Mouse (Mus musculus) stomach, embryonic 16.5 days (tissue): ENCODE data around the gene Psmc3ip. TPM values are rescaled to one million over a fixed set of nuclear protein-coding genes. Genes with fewer than 3 reads are reported as not detected.
"Not testable (repeated sequence)": the region's sequence is repeated elsewhere in the genome, so short reads cannot be mapped to it uniquely, and the experiment has no call there.

Source experiments
- ATAC-seq: fragments of 200-750 bp; cut with Nextera tagmentation; 2 replicates; pipeline ENCODE4 v1.8.0; 2017; ENCODE audit warnings: moderate number of reproducible peaks, moderate TSS enrichment; ENCODE audit not compliant: insufficient read depth, low FRiP score
- H3K27ac ChIP-seq: fragments of 300-500 bp; sonication (generic); 2 replicates; pipeline ENCODE4 v1.5.1; 2014; ENCODE audit warnings: low read length
- H3K27me3 ChIP-seq: fragments of 300-500 bp; sonication (generic); 2 replicates; pipeline ENCODE4 v1.6.1; 2014; ENCODE audit warnings: low read length, control low read depth, mixed read lengths; ENCODE audit not compliant: control insufficient read depth, insufficient read depth
- H3K36me3 ChIP-seq: fragments of 300-500 bp; sonication (generic); 2 replicates; pipeline ENCODE4 v1.6.1; 2014; ENCODE audit warnings: low read length; ENCODE audit not compliant: control insufficient read depth, insufficient read depth
- H3K4me1 ChIP-seq: fragments of 300-500 bp; sonication (generic); 2 replicates; pipeline ENCODE4 v1.6.1; 2014; ENCODE audit warnings: low read length, control low read depth, mixed read lengths; ENCODE audit not compliant: control insufficient read depth, insufficient read depth
- H3K4me2 ChIP-seq: fragments of 300-500 bp; sonication (generic); 2 replicates; pipeline ENCODE4 v1.6.1; 2014; ENCODE audit warnings: low read depth, low read length, mixed read lengths
- H3K4me3 ChIP-seq: fragments of 300-500 bp; sonication (generic); replicated peaks from 2 replicates; pipeline ENCODE4 v1.5.1; 2014; ENCODE audit warnings: mild to moderate bottlenecking, low read length
- H3K9ac ChIP-seq: fragments of 300-500 bp; sonication (generic); 2 replicates; pipeline ENCODE4 v1.6.1; 2014; ENCODE audit warnings: low read length
- H3K9me3 ChIP-seq: fragments of 300-500 bp; sonication (generic); replicated peaks from 2 replicates; pipeline ENCODE4 v1.6.1; 2016; ENCODE audit warnings: low read length, control low read depth; ENCODE audit not compliant: control insufficient read depth
- WGBS: fragments of 180-500 bp; shearing (Covaris S2); extraction: QIAGEN DNeasy Blood & Tissue Kit; methylation state at CpG from one replicate; pipeline ENCODE4 v1.1.7; 2014; 5-methylcytosine and 5-hydroxymethylcytosine counted together
- polyA plus RNA-seq: library from polyadenylated mRNA; unstranded; fragments of >200 nt; fragmentation: Nextera tagmentation; extraction: Ambion mirVana; gene quantifications from 2 replicates; pipeline ENCODE4 v1.2.1, GENCODE M21; 2015

Psmc3ip gene
- polyA plus RNA-seq, 1 experiment from 2014 or later = 21.4 TPM

DNA sequence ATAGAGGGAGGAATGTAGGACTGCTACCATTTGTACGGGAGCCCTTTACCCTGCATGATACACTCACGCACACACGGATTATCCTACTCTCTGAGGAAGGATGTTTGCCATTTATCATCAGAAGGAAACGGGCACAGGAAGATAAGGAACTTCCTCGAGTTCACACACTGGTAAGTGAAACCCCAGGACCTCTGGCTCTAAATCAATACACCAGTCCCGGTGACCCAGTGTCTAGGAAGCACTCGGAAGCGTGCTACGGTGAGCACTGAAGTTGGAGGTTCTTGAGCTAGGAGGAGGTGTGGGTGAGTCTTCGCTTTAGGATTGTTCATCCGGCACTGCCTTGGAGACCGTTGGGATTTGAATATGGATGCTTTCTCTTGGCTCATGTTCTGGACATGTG is 37.8 kb upstream of the Psmc3ip start:
- 50% methylated on average over 12 of the region's 12 CpGs for WGBS
- no peak overlapping the region for H3K4me2 ChIP-seq
- H3K27ac ChIP-seq = no peak overlapping the region
- H3K9ac ChIP-seq = no peak overlapping the region
- no peak for ATAC-seq
- H3K36me3 ChIP-seq = no peaks in the 10 kb centered on the region
- H3K9me3 ChIP-seq = no peaks in the 10 kb centered on the region
- peaks cover 4% of the 10 kb centered on the region; the same call in 1 of the 2 replicates for H3K4me1 ChIP-seq
- H3K27me3 ChIP-seq = no peaks in the 10 kb centered on the region
- H3K4me3 ChIP-seq = no peak overlapping the region

DNA sequence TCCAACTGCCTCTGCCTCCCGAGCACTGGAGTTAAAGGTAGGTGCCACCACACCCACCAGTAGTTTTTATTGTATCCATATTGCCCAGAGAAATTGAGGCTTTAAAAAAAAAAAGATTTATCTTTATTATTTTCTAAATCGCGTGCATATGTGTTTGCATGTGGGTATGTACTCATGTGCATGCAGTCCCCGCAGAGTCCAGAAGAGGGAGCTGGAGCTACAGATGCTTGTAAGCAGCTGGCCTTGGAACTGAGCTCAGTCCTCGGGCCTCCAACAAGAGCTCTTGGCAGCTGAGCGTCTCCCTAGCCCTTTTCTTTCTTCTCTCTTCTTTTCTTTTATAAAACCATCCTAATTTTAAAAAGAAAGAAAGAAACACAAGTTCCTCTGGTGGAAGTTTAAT is 36.5 kb upstream of the Psmc3ip start:
- 0 out of 2 replicates have a peak, but pooled peaks cover 2% of the 10 kb centered on the region for H3K9me3 ChIP-seq
- H3K27ac ChIP-seq = no peak overlapping the region
- no peaks in the 10 kb centered on the region for H3K27me3 ChIP-seq
- peaks cover 3% of the 10 kb centered on the region; the same call in 1 of the 2 replicates for H3K36me3 ChIP-seq
- no peak overlapping the region for H3K4me2 ChIP-seq
- H3K9ac ChIP-seq = no peak overlapping the region
- H3K4me3 ChIP-seq = no peak overlapping the region
- ATAC-seq = no peak
- 85% methylated on average over 6 of the region's 6 CpGs for WGBS
- peaks cover 4% of the 10 kb centered on the region; the same call in 1 of the 2 replicates for H3K4me1 ChIP-seq

GRCm38 (mm10) chr11:101131187-101131586 is 36.0 kb upstream of the Psmc3ip start:
- H3K9ac ChIP-seq = no peak overlapping the region
- no peak for ATAC-seq
- WGBS = 80% methylated on average over 2 of the region's 2 CpGs
- H3K4me3 ChIP-seq = no peak overlapping the region
- peaks cover 4% of the 10 kb centered on the region; the same call in 1 of the 2 replicates for H3K4me1 ChIP-seq
- H3K27ac ChIP-seq = no peak overlapping the region
- H3K9me3 ChIP-seq = 0 out of 2 replicates have a peak, but pooled peaks cover 3% of the 10 kb centered on the region
- H3K4me2 ChIP-seq = no peak overlapping the region
- no peaks in the 10 kb centered on the region for H3K27me3 ChIP-seq
- peaks cover 7% of the 10 kb centered on the region; the same call in 1 of the 2 replicates for H3K36me3 ChIP-seq

GRCm38 (mm10) chr11:101130056-101130756 is 35.0 kb upstream of the Psmc3ip start:
- H3K4me2 ChIP-seq = no peak overlapping the region
- H3K4me3 ChIP-seq = no peak overlapping the region
- WGBS = 39% methylated on average over 18 of the region's 18 CpGs
- ATAC-seq = no peak
- H3K4me1 ChIP-seq = peaks cover 4% of the 10 kb centered on the region; the same call in 1 of the 2 replicates
- H3K9ac ChIP-seq = 0 out of 2 replicates have a peak overlapping the region, but pooled peaks have one; percentile 31
- 0 out of 2 replicates have a peak, but pooled peaks cover 3% of the 10 kb centered on the region for H3K9me3 ChIP-seq
- H3K27me3 ChIP-seq = no peaks in the 10 kb centered on the region
- peaks cover 13% of the 10 kb centered on the region for H3K36me3 ChIP-seq
- no peak overlapping the region for H3K27ac ChIP-seq

- Histone ChIP-seq H3K27me3 (no peaks in the 10 kb centered on the region), H3K9ac (no peak overlapping the region), H3K36me3 (peaks cover 13% of the 10 kb centered on the region), H3K4me3 (no peak overlapping the region), H3K27ac (no peak overlapping the region), H3K4me2 (no peak overlapping the region), H3K4me1 (peaks cover 4% of the 10 kb centered on the region; the same call in 1 of the 2 replicates), H3K9me3 (0 out of 2 replicates have a peak, but pooled peaks cover 3% of the 10 kb centered on the region)
- ATAC-seq = no peak
- WGBS = 91% methylated on average over 11 of the region's 11 CpGs
Observed at GRCm38 (mm10) chr11:101128996-101129577, 33.9 kb upstream of the Psmc3ip start.

DNA sequence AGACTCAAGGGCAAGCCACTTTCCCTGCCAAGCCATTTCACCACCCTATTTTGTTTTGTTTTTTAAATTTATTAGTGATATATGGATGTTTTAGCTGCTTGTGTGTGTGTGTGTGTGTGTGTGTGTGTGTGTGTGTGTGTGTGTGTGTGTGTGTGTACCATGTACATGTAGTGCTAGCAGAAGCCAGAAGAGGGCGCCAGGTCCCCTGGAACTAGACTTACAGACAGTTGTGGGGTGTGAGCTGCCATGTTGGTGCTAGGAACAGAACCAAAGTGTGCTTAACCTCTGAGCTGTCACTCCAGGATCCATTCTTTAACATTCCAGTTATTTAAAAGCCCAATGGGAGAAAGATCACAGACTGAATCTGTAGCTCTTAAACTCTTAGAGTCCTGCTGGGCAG is 31.8 kb upstream of the Psmc3ip start:
- 82% methylated on average over 1 of the region's 1 CpGs for WGBS
- ATAC-seq = no peak

DNA sequence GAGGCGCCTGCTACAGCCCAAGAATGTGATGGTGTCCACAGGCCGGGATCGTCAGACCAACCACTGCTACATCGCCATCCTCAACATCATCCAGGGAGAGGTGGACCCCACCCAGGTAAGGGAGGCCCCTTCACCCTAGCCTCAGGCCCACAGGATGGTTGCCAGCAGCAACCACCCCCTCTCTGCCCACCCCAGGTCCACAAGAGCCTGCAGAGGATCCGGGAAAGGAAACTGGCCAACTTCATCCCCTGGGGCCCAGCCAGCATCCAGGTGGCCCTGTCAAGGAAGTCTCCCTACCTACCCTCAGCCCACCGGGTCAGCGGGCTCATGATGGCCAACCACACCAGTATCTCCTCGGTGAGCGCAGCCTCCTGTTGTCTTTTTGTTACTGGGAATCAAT is 29.8 kb upstream of the Psmc3ip start:
- H3K36me3 ChIP-seq = peaks cover 13% of the 10 kb centered on the region
- H3K9me3 ChIP-seq, H3K4me2 ChIP-seq, H3K4me3 ChIP-seq, ATAC-seq, H3K27me3 ChIP-seq, H3K4me1 ChIP-seq, H3K27ac ChIP-seq, H3K9ac ChIP-seq: not testable (repeated sequence)
- 93% methylated on average over 7 of the region's 9 CpGs for WGBS

More for the DNA sequence above, 31.8 kb upstream of the Psmc3ip start:
- H3K4me2 ChIP-seq = no peak overlapping the region
- H3K27ac ChIP-seq = no peak overlapping the region
- H3K27me3 ChIP-seq = no peaks in the 10 kb centered on the region
- 0 out of 2 replicates have a peak, but pooled peaks cover 3% of the 10 kb centered on the region for H3K9me3 ChIP-seq
- H3K9ac ChIP-seq = no peak overlapping the region
- H3K36me3 ChIP-seq = peaks cover 13% of the 10 kb centered on the region
- no peak overlapping the region for H3K4me3 ChIP-seq
- H3K4me1 ChIP-seq = peaks cover 4% of the 10 kb centered on the region; the same call in 1 of the 2 replicates

DNA sequence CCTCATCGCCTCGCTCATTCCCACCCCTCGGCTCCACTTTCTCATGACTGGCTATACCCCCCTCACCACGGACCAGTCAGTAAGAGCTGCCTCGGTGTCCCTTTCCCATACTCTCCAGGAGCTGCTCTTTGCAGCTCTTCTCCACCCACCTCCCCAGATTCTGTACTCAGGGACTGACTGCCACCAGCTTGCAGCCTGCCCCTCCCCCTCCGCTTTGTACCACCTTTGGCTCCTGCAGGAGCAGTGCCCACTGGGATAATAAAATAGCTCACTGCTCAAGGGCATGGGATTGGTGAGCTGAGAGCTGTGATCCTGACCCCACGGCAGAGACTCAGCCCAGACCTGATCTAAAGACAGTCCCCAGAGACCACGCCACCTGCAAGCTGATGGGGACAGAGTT is 29.3 kb upstream of the Psmc3ip start:
- H3K4me1 ChIP-seq, H3K4me3 ChIP-seq, ATAC-seq, H3K27ac ChIP-seq, H3K9ac ChIP-seq, H3K27me3 ChIP-seq, H3K4me2 ChIP-seq, H3K9me3 ChIP-seq: not testable (repeated sequence)
- WGBS = 90% methylated on average over 8 of the region's 8 CpGs
- H3K36me3 ChIP-seq = peaks cover 13% of the 10 kb centered on the region

- Histone ChIP-seq H3K4me1 (peaks cover 18% of the 10 kb centered on the region), H3K9ac (peak overlapping the region; percentile 86), H3K36me3 (0 out of 2 replicates have a peak, but pooled peaks cover under 1% of the 10 kb centered on the region), H3K4me3 (peak overlapping the region; percentile 93), H3K9me3 (no peaks in the 10 kb centered on the region), H3K27me3 (no peaks in the 10 kb centered on the region), H3K27ac (peak overlapping the region; percentile 92), H3K4me2 (peak overlapping the region; percentile 96)
- 17% methylated on average over 19 of the region's 19 CpGs for WGBS
- ATAC-seq = no peak
Observed at GRCm38 (mm10) chr11:101120545-101121188, 25.4 kb upstream of the Psmc3ip start.
